Mouse (Mus musculus) CH12.LX (cell line): ENCODE measurements around the gene Popdc2.

Source experiments
- CTCF ChIP-seq, 2 experiments: IDR thresholded peaks in 1 of 2; conservative IDR thresholded peaks in 1 of 2; 2 replicates each; pipeline ENCODE4 v1.5.1; 2011 to 2012; ENCODE audit warnings: low read depth in 2 of 2, low read length in 2 of 2, improper control_type of control experiment in 1 of 2, inconsistent platforms in 1 of 2, mild to moderate bottlenecking in 1 of 2, moderate library complexity in 1 of 2
- EP300 ChIP-seq: IDR thresholded peaks from 2 replicates; pipeline ENCODE4 v1.6.1; 2011; ENCODE audit warnings: low read length, improper control_type of control experiment
- MAFK ChIP-seq: IDR thresholded peaks from 2 replicates; pipeline ENCODE4 v1.6.1; 2011; ENCODE audit warnings: low read length, improper control_type of control experiment; ENCODE audit not compliant: insufficient replicate concordance
- MAZ ChIP-seq: IDR thresholded peaks from 2 replicates; pipeline ENCODE4 v1.6.1; 2012; ENCODE audit warnings: low read depth, mild to moderate bottlenecking, inconsistent platforms, low read length, improper control_type of control experiment, moderate library complexity
- NRF1 ChIP-seq: IDR thresholded peaks from 2 replicates; pipeline ENCODE4 v1.6.1; 2014; ENCODE audit warnings: low read depth, mild to moderate bottlenecking, inconsistent platforms, low read length, improper control_type of control experiment, moderate library complexity
- POLR2A ChIP-seq: IDR thresholded peaks from 2 replicates; pipeline ENCODE4 v1.6.1; 2011; ENCODE audit warnings: low read depth, mild to moderate bottlenecking, improper control_type of control experiment, low read length
- POLR2AphosphoS2 ChIP-seq: IDR thresholded peaks from 2 replicates; pipeline ENCODE4 v1.6.1; 2011; ENCODE audit warnings: low read depth, low read length, improper control_type of control experiment
- RAD21 ChIP-seq: IDR thresholded peaks from 2 replicates; pipeline ENCODE4 v1.6.1; 2011; ENCODE audit warnings: low read depth, mild to moderate bottlenecking, low read length, improper control_type of control experiment, moderate library complexity
- RCOR1 ChIP-seq: conservative IDR thresholded peaks from 2 replicates; pipeline ENCODE4 v1.6.1; 2012; ENCODE audit warnings: low read depth, mild to moderate bottlenecking, inconsistent platforms, low read length, improper control_type of control experiment
- TBP ChIP-seq: conservative IDR thresholded peaks from 2 replicates; pipeline ENCODE4 v1.6.1; 2011; ENCODE audit warnings: low read depth, low read length, improper control_type of control experiment
- ZC3H11A ChIP-seq: IDR thresholded peaks from 2 replicates; pipeline ENCODE4 v1.6.1; 2012; ENCODE audit warnings: low read depth, mild to moderate bottlenecking, inconsistent platforms, low read length, improper control_type of control experiment

DNA sequence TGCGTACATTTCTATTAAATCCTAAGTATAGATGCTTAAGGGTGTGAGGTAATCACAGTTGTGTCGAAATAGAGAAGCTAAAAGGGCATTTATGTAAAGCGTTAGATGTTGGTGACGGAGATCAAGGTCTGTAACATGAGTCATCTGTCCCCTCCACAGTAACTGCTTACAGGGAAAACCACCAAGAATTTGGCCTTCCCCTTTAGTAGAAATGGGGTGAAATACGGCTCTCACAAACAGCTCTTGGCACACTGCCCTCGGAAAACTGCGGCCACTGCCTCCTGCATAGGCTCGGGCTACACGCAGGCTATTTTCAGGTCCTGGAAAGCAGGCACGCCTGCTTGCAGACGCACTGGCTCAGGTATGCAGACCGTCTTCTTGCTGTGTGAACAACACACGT, 34.1 kb downstream of the Popdc2 start:
- TF ChIP-seq POLR2A (no peak; the same call in 1 of the 2 replicates), CTCF (conservative IDR thresholded peaks at IDR 0.05 in 1 of 2, IDR thresholded peaks at IDR 0.05 in 1 of 2; ENCODE audit: low read depth in 2 of 2, low read length in 2 of 2) (no peak), EP300 (peak; percentile 89), MAZ (peak; percentile 80), TBP (peak; percentile 82; the same call in 1 of the 2 replicates), RAD21 (peak; percentile 15), RCOR1 (peak; percentile 83), MAFK (peak; percentile 57; the same call in 1 of the 2 replicates), ZC3H11A (no peak; the same call in 1 of the 2 replicates), POLR2AphosphoS2 (no peak), NRF1 (no peak)
